Mouse (Mus musculus): Measurements from ENCODE around the gene Ubald1. TPM values are rescaled to one million over a fixed set of nuclear protein-coding genes. Genes with fewer than 3 reads are reported as not detected.

Ubald1 gene
- total RNA-seq, 2 experiments from 2014 or later: 96.1 to 98.1 TPM

GRCm38 (mm10) chr16:4875198-4876032, 4.7 kb downstream of the Ubald1 start:
- no peak for DNase-seq (ENCODE audit: low spot score in 2 of 2)

GRCm38 (mm10) chr16:4871926-4872325, 8.2 kb downstream of the Ubald1 start:
- no peak for DNase-seq (ENCODE audit: low spot score in 2 of 2)

- no peak for DNase-seq (ENCODE audit: low spot score in 2 of 2)
Measured at GRCm38 (mm10) chr16:4870490-4870889, 9.6 kb downstream of the Ubald1 start.

- DNase-seq (ENCODE audit: low spot score in 2 of 2): no peak
Measured at GRCm38 (mm10) chr16:4866101-4866695, 13.9 kb downstream of the Ubald1 start.

- DNase-seq (ENCODE audit: low spot score in 2 of 2): no peak
Measured at GRCm38 (mm10) chr16:4863742-4864141, 16.4 kb downstream of the Ubald1 start.

GRCm38 (mm10) chr16:4862863-4863483, 17.1 kb downstream of the Ubald1 start:
- peak; percentile 64 to 72 for DNase-seq (ENCODE audit: low spot score in 2 of 2)

- no peak for DNase-seq (ENCODE audit: low spot score in 2 of 2)
Measured at GRCm38 (mm10) chr16:4861392-4861791, 18.7 kb downstream of the Ubald1 start.

DNA sequence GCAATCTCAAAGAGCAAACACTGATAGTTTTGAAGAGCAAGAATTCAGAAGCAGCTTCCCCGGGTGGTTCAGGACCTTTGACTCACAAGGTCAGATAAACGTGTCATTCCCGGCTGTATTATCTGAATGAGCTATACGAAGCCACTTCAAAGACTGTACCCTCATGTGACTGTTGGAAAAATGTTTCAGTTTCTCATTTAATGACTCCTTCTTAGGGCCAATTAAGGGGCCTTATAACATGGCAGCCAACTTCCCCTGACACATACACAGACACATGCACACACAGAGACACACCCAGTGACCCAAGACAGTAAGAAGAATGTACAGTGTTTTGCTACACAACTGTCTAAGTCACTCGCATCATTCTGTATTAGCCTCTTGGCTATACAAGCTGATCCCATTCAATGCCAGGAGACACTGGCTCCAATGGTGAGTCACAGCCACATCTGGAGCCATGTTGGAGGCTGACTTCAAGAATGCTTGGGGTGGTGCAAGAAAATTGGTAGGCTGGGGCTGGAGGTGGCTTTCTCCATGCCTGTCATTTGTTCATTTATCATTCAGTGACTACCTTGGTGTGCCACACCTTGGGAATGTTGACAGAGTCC, 25.0 kb downstream of the Ubald1 start:
- no peak for DNase-seq (ENCODE audit: low spot score in 2 of 2)

DNA sequence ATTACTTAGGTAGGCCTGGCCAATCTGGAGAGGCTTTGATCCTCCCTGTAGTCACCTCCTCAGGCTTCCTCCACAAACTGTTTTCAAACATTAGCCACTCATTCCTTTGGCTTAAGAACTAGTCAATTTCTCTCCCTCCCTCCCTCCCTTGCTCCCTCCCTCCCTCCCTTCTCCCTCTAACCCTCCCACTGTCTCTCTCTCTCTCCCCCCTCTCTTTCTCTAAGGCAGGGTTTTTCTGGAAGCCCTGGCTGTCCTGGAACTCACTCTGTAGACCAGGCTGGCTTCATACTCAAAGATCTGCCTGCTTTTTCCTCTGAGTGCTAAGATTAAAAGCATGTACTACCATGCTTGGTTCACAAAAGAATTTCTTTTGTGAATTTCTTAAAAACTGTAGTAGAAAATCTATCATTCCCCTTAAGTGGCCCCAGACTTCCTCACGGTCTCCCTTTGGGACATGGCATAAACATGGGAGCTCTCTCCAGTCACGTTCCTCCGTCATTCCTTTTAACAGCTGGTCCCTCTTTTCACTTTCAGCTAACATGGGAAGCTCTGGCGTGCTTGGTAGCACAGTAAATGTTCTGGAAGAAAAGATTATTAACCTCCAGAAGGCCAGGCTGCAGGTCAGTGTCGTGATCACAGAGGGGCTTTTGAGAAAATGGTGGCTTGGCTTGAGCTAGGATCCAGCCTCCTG, 29.0 kb downstream of the Ubald1 start:
- no peak for DNase-seq (ENCODE audit: low spot score in 2 of 2)

DNA sequence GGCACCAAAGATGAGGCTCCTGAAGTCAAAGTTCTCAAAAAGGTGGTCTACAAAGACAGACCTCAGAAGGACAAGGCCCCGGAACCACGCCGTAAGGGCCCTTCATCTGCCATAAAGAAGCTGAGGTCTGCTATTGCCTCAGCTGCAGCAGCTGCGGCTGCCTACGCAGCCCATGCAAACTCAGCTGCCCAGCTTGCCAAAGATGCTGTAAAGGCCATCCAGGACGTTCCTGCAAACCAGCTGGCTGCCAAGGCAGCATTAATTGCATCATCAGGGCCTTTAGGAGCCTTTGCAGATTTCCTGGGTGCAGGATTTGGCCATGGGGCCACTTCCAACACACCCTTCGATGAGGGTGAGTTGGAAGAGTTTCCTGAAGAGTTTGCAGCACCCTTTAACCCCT, 29.8 kb downstream of the Ubald1 start:
- DNase-seq (ENCODE audit: low spot score in 2 of 2): no peak

DNA sequence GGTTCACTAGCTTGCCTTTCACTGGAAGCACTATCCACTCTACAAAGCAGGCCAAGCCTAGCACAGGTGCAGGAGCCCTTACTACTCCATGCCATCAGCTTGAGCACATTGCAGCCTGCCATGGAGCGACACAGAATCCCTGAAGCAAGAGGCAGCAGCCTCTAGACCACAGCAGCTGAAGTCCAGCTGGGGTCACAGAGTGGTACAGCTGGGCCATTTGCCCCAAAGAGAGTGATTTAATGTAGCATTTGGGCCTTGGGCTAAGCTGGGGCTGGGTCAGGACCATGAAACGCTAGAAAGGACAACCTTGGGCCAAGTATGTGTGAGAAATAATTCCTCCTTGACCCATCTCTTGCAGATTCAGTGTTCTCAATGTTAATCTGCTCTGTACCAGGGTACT, 32.0 kb downstream of the Ubald1 start:
- no peak for DNase-seq (ENCODE audit: low spot score in 2 of 2)

- no peak for DNase-seq (ENCODE audit: low spot score in 2 of 2)
Measured at GRCm38 (mm10) chr16:4847041-4847440, 33.1 kb downstream of the Ubald1 start.

DNA sequence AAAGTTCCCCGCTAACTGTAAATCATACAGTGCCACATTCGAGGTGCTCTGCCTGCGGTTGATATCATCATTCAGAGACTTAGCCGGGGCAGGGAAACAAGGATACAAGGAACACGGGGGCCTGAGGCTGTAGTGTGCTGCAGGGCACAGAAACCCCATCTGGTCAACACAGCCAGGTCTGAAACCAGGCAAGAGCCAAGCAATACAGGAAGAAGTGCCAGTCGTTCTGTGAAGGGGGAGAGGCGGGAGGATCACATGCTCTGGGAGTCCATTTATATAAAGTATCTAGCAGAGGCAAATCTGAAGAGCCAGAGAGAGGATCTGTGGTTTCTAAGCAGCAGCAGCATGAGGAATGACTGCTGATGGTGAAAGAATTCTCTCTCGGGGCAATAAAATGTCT, 39.9 kb downstream of the Ubald1 start:
- DNase-seq (ENCODE audit: low spot score in 2 of 2): no peak

- no peak for DNase-seq (ENCODE audit: low spot score in 2 of 2)
Measured at GRCm38 (mm10) chr16:4839552-4839951, 40.6 kb downstream of the Ubald1 start.

DNA sequence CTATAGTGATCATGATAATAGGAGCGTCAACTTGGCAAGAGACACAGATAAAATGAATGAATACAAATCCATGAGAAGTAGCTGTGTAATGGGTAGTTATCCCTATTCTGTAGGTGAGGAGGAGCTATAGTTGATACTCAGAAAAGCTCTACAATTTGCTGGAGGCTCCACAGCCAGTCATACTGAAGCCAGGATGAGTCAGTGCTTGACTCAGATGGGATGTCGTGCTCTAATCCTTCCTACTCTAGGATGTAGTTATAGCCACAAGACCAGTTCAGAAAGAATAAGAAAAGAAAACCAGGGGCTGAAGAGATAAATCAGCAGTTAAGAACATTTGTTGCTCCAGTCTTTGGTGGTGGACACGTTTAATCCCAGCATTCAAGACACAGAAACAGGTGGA, 42.5 kb downstream of the Ubald1 start:
- DNase-seq (ENCODE audit: low spot score in 2 of 2): no peak

DNA sequence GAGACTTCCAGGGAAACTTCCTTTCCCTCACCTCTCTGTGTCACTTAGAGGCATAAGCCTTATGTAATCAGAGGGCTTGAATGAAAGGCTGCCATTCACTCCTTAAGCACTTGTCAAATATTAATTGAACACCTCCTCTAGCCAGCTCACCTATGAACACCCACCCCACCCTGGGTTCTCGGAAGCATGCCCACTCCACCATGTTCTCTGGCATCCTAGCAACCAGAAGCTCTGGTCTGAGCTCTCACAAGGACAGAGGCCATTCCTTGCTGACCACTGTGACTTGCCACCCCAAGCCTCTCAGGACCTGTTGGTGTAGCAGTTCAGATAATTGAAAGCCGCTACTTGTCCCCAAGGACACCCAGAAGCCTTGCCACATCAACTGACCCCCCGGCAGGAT, 44.9 kb downstream of the Ubald1 start, which contains the start of gene 4930562C15Rik:
Gene 4930562C15Rik (plus strand): TSS at position 226 of the 400 bp plus-strand sequence.
- DNase-seq (ENCODE audit: low spot score in 2 of 2): no peak

DNA sequence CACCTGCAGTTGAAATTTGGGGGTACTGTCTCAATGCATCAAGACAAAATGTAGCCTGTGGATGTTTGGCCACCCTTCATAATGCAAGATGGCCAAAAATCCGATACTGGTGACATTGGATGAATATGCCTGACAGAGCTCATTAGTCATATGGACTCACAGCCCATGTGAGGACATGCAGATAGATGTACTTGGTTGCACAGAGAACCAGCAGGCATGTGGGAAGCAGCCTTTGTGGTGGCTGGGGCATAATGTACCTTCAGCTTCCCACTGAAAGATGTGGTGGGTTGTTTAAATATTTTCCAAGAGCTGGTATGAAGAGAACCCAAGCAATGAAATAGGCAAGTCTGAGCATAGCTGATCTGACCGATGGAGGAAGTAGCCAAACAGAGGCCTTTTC, 46.3 kb downstream of the Ubald1 start:
- peak; percentile 37 to 79 for DNase-seq (ENCODE audit: low spot score in 2 of 2)

DNA sequence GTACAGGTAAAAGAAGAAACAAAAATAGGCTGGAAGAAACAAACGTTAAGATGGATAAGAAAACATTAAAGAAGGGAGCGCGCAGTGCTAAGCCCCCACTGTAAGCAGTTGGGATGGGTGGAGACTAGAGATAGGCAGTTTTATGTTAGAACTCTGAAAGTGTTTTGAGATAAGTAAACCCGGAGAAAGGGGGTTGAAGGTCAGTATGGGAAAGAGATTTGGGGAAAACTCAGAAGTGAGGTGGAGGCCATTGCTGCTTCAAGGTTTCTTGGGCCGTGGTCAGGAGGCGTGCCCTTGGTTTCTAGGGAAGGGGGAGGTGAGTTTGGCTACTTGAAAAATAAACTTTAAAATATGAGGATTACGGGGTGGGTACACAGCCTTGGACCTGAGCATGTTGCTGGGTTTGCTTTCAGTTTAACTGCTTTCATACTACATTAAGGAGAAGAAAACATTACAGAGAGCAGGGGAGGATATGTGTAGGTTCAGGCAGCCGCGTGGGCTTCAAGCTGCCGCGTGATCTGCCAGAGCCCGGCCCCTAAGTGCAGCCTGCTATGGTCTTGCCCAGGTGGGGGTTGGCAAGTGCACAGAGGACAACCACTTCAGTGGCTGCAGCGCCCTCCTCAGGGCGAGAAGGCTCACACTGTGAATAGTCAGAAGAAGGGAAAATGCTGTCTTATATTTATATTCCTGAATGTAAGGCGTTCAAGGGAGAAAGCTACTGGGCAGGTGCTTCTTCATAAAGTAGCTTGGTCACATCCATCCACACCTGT, 48.3 kb downstream of the Ubald1 start:
- DNase-seq (ENCODE audit: low spot score in 2 of 2): peak; percentile 38 to 61

- no peak for DNase-seq (ENCODE audit: low spot score in 2 of 2)
Measured at GRCm38 (mm10) chr16:4829271-4829900, 50.7 kb downstream of the Ubald1 start.

GRCm38 (mm10) chr16:4827639-4828038, 52.5 kb downstream of the Ubald1 start:
- DNase-seq (ENCODE audit: low spot score in 2 of 2): no peak
